Mouse (Mus musculus) embryonic fibroblast, embryonic 13.5 days (primary cell): Measurements from ENCODE around the gene Gpr15.

Source experiments
- CTCF ChIP-seq: IDR thresholded peaks from 2 replicates; pipeline ENCODE4 v1.5.1; 2011; ENCODE audit warnings: mild to moderate bottlenecking, control low read depth, low read length, moderate library complexity, borderline replicate concordance; ENCODE audit not compliant: insufficient read depth
- POLR2A ChIP-seq: IDR thresholded peaks from 2 replicates; pipeline ENCODE4 v1.6.1; 2011; ENCODE audit warnings: low read depth, mild to moderate bottlenecking, control low read depth, low read length, moderate library complexity

- no peak for TF ChIP-seq CTCF
- no peak for TF ChIP-seq POLR2A
Measured at GRCm38 (mm10) chr16:58738800-58739199, 19.9 kb upstream of the Gpr15 start.
